Mouse (Mus musculus): ENCODE measurements at regions not wholly inside any gene's neighbourhood (a gene's known extent, or its start where the extent isn't known, plus 50 kb on each side); places are given as distances from the start of the nearest gene placed in this dataset.

- TF ChIP-seq FOSL1 (IDR thresholded peaks at IDR 0.05; ENCODE audit: insufficient read depth, low read length, poor library complexity, severe bottlenecking): no peak
- no peak for TF ChIP-seq CTCF (IDR thresholded peaks at IDR 0.05; ENCODE audit: control insufficient read depth, insufficient read depth, insufficient read length)
Measured at GRCm38 (mm10) chr8:25329791-25330190, 505.6 kb upstream of the Adam5 start.

Data from C2C12 (cell line).